Mouse (Mus musculus) kidney, adult 2 months (tissue): ENCODE results near the gene Smok3b.

Experiments used
- CTCF ChIP-seq: fragments of 200-500 bp; conservative IDR thresholded peaks from 2 replicates; pipeline ENCODE4 v1.5.1; 2011; ENCODE audit warnings: low read depth, mild to moderate bottlenecking, control low read depth, low read length, moderate library complexity, mixed read lengths; ENCODE audit not compliant: insufficient read depth, insufficient read length
- POLR2A ChIP-seq: fragments of 200-500 bp; IDR thresholded peaks from one replicate; pipeline ENCODE4 v1.6.1; 2011; ENCODE audit warnings: low read depth, low read length, control low read depth

DNA sequence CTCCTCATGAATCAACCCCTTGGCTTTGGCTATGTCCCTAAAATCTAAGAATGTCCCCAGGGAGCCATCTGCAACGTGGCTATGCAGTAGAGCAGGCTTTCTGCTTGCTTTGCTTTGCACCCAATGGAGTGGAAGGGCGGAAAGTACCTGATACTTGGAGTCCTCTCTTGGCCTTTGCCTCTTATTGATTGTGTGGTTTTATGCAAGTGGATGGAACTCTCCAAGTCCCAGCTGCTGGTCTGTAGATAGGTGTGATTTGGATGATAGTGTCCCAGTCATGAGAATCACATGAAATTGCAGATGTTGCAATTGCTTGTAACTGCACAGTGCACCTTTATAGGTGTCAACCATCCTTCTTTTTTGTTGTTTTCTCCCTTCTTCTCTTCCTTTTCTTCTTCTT is 54.9 kb downstream of the Smok3b start:
- TF ChIP-seq POLR2A, result no peak
- no peak for TF ChIP-seq CTCF
